In the genomic region with DNA sequence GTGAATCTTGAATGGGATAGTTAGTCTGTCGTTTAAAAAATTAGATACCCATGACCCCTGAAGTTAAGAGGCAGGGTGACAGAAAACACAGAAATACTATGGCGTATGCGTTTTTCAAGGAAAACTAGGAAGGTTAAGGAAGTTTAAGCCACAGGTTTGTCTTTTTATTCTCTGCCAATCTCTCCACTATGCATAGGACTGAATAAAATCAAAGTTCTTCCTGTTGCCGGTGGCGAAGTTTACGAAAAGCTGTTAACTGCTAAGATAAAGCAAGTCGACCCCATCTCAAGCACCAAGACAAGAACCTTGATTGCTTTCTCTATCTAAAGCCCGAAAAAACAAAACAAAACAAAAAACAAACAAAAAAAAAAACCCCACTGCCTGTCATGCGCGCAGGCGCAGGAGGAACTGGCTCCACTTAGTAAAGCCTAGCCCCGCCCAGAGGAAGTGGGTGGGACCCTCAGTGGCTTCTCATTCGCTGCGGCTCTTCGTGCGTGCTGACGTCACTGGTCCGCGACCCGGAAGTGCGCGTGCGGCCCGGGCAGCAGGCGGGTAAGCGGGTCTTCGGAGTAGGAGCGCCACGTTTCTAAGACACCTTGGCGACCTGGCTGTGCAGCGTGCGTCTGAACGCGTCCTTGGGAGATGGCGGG, we compare ENCODE assay signal across 8 mouse cellular contexts. TPM values are rescaled to one million over a fixed set of nuclear protein-coding genes. Genes with fewer than 3 reads are reported as not detected.
A peak's percentile ranks its signal among the peaks of the same experiment; 100 is the strongest.
DNase-seq lines count a peak whose midpoint lies in the region; ATAC-seq lines count a peak whose summit lies in the region.

Gene Trnt1 (plus strand): TSS at position 481 of the 650 bp plus-strand sequence.

- no peaks in the 10 kb centered on the region for H3K9me3 ChIP-seq in heart, embryonic 10.5 days
- no peaks in the 10 kb centered on the region for H3K9me3 ChIP-seq in kidney, embryonic 15.5 days (replicated peaks)

- peak within 1 kb of the TSS; percentile 71 for H3K9ac ChIP-seq in kidney, embryonic 15.5 days

- peaks cover 23% of the 10 kb centered on the region for H3K36me3 ChIP-seq in heart, embryonic 10.5 days
- H3K36me3 ChIP-seq in kidney, embryonic 15.5 days: peaks cover 25% of the 10 kb centered on the region

- H3K4me3 ChIP-seq in heart, embryonic 10.5 days: peak within 1 kb of the TSS; percentile 89
- H3K4me3 ChIP-seq in kidney, embryonic 15.5 days (replicated peaks): peak within 1 kb of the TSS; percentile 89

- peak; percentile 99 for DNase-seq in B cell, adult 2 months
- peak; percentile 99 for DNase-seq in brain, adult 2 months (ENCODE audit: low read depth, low spot score)
- peak; percentile 99 for DNase-seq in heart, embryonic 10.5 days (ENCODE audit: low spot score)
- peak; percentile 97 for DNase-seq in liver
- peak; percentile 96 to 97 for DNase-seq in spleen, postnatal 4 days (ENCODE audit: low spot score in 2 of 2)

- H3K27ac ChIP-seq in heart, embryonic 10.5 days: peak within 1 kb of the TSS; percentile 86
- peak within 1 kb of the TSS; percentile 48; the same call in 1 of the 2 replicates for H3K27ac ChIP-seq in kidney, embryonic 15.5 days

- H3K27me3 ChIP-seq in heart, embryonic 10.5 days (ENCODE audit: insufficient read depth, poor library complexity, severe bottlenecking): no peaks in the 10 kb centered on the region
- no peaks in the 10 kb centered on the region; the same call in 1 of the 2 replicates for H3K27me3 ChIP-seq in kidney, embryonic 15.5 days

- H3K4me2 ChIP-seq in kidney, embryonic 15.5 days: peak within 1 kb of the TSS; percentile 87

- peak; percentile 100 for ATAC-seq in erythroblast, adult 5-6 weeks (replicated peaks; ENCODE audit: low FRiP score, poor library complexity, severe bottlenecking)
- peak; percentile 100 for ATAC-seq in kidney, embryonic 15.5 days (replicated peaks; ENCODE audit: low FRiP score)
- ATAC-seq in monocyte, adult 5-6 weeks (replicated peaks; ENCODE audit: insufficient number of reproducible peaks, low FRiP score, low TSS enrichment, poor library complexity, severe bottlenecking): peak; percentile 97

- peaks cover 10% of the 10 kb centered on the region for H3K4me1 ChIP-seq in heart, embryonic 10.5 days
- H3K4me1 ChIP-seq in kidney, embryonic 15.5 days: peaks cover 10% of the 10 kb centered on the region

- WGBS in heart, embryonic 10.5 days: 9% methylated on average over 35 of the region's 35 CpGs
- 9% methylated on average over 35 of the region's 35 CpGs for WGBS in kidney, embryonic 15.5 days

RNA-seq across cellular contexts. Expression of gene Trnt1, which starts in this region (rescaled TPM):
- 11.3 and 13.8 TPM in 2 replicates for total RNA-seq in erythroblast, adult 5-6 weeks (2015; ENCODE audit: low replicate concordance)
- total RNA-seq in erythroblast, adult 5-6 weeks (2017; ENCODE audit: low replicate concordance): 30.8 and 38.8 TPM in 2 replicates
- 55.7 and 64.8 TPM in 2 replicates for polyA plus RNA-seq in heart, embryonic 10.5 days (2016; fragmentation: Nextera tagmentation; extraction: Ambion mirVana)
- polyA plus RNA-seq in kidney, embryonic 15.5 days (2015; fragmentation: Nextera tagmentation; extraction: Ambion mirVana): 66.0 and 66.3 TPM in 2 replicates
- total RNA-seq in monocyte, adult 5-6 weeks (2017): 89.4 to 96.1 TPM (median 94.7 TPM) in 3 replicates

Comparison
In these comparisons a context has a peak if more than half of its experiments do, and no peak if none do; other contexts are left out.
1. Peak in every context shown above with its lines: DNase-seq, ATAC-seq, H3K4me3 ChIP-seq and H3K27ac ChIP-seq.